In the genomic region with DNA sequence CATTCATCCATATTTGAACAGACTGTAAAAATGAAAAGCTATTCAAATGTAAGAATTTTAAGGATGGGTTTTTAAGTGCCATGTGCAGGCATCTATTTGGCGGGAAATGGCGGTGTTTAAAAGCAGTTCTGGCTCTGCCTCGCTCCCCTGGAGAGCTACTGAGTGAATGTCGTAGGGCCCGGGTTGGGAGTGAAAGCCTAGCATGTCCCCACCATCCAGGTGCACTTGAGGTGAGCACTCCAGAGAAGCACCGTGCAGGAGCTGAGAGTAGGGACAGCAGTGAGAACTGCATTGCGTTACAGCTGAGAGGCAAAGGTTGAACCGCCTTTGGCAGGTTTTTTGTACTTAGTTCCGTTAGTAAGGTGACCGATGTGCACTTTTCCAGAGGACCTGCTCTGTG, we compare ENCODE assay signal across 10 mouse cellular contexts.
"Had no signal": no experiment of that assay in that cellular context is flagged by ENCODE, and none has a peak within 500 bp of the region (broad histone marks: within the 10 kb centered on the region; RNA-seq: fewer than 3 reads in every experiment).

No protein-coding gene starts in this region.

- H3K27ac ChIP-seq: hindbrain, postnatal 0 days; limb, embryonic 13.5 days; liver, embryonic 12.5 days; lung, embryonic 15.5 days; midbrain, embryonic 12.5 days; stomach, embryonic 15.5 days had no signal

- H3K4me1 ChIP-seq: lung, embryonic 15.5 days; midbrain, embryonic 12.5 days; stomach, embryonic 15.5 days had no signal

- H3K9me3 ChIP-seq: limb, embryonic 13.5 days; liver, embryonic 12.5 days; lung, embryonic 15.5 days; midbrain, embryonic 12.5 days; stomach, embryonic 15.5 days had no signal

- H3K4me2 ChIP-seq: limb, embryonic 13.5 days; liver, embryonic 12.5 days; lung, embryonic 15.5 days; midbrain, embryonic 12.5 days; stomach, embryonic 15.5 days had no signal

- H3K9ac ChIP-seq: limb, embryonic 13.5 days; liver, embryonic 12.5 days; lung, embryonic 15.5 days; midbrain, embryonic 12.5 days; stomach, embryonic 15.5 days had no signal

- H3K36me3 ChIP-seq: lung, embryonic 15.5 days had no signal

- DNase-seq: kidney, adult 11 months; left cerebral cortex, postnatal 4 days; right cerebral cortex, postnatal 14 days; thymus, postnatal 4 days had no signal

- H3K27me3 ChIP-seq: limb, embryonic 13.5 days; liver, embryonic 12.5 days; lung, embryonic 15.5 days; midbrain, embryonic 12.5 days; stomach, embryonic 15.5 days had no signal

- H3K4me3 ChIP-seq: limb, embryonic 13.5 days; liver, embryonic 12.5 days; lung, embryonic 15.5 days; midbrain, embryonic 12.5 days; stomach, embryonic 15.5 days had no signal

- ATAC-seq: hindbrain, postnatal 0 days; liver, embryonic 12.5 days had no signal
